Mouse (Mus musculus) telencephalon, adult 2 months (tissue): ENCODE results near the gene Ralgapb.
"Not testable (repeated sequence)": the region's sequence is repeated elsewhere in the genome, so short reads cannot be mapped to it uniquely, and the experiment has no call there.

Experiments used
- DNase-seq: peaks from one replicate; pipeline ENCODE4 v3.0.0-alpha.2; 2011; ENCODE audit warnings: low read depth, low spot score

Gene Ralgapb

DNA sequence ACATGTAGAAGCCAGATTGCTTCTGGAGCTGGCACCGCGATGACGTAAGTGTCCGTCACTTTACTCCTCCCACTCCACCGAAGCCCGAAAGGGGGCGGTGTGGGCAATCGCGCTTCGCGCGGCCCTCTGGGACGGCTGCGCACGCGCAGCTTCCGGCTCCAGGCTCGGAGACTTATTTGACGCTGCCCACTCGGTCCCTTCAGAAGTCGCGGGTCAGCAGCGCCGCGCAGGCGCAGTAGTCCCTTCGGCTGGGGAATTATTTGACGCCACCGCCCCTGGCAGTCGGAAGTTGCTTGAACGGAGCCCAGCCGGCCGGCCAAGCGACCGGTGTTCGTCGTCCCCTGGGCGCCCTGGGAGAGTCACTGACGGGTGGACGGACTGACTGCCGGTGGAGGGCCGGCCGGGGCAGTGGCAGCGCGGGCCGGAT is at the start of gene Ralgapb:
TSS of gene Ralgapb (plus strand) at position 254 of the 427 bp plus-strand sequence.
- peak; percentile 97 for DNase-seq

DNA sequence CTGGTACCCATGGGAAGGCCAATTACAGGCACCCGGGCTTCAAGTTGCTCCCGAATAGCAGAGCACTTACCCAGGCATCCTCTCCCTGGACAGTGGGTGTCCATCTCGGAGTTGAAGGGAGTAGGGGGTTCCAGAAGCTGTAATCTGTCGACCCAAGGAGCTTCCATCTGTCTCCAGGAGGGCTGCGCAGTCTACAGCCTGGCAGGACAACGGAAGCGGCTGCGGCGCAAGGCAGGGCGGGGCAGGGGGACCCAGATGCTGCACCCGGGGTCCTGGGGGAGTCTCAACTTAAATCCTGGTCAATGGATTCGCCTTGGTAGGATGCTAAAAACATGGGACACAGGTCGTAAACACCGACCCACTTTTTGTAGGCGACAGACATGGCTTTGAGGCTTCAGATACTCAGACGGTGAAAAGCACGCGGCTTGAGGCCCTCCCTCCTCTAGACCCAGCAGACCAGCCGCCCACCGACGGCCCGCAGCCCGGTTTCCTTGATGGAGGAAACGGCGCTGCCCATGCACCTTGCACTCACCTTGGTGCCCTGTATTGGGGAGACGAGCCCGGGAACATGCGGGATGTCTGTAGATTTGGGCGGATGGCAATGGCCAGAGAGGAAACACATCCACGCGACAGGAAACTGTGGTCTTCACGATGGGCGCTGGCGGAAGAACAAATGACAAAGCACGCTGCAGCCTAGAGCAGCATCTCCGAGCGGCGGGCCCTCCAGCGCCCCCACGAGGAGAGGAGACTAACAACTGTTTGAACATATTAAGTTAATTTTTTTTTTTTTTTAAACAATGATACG is 48.6 kb upstream of the Ralgapb start:
- DNase-seq: peak; percentile 81

DNA sequence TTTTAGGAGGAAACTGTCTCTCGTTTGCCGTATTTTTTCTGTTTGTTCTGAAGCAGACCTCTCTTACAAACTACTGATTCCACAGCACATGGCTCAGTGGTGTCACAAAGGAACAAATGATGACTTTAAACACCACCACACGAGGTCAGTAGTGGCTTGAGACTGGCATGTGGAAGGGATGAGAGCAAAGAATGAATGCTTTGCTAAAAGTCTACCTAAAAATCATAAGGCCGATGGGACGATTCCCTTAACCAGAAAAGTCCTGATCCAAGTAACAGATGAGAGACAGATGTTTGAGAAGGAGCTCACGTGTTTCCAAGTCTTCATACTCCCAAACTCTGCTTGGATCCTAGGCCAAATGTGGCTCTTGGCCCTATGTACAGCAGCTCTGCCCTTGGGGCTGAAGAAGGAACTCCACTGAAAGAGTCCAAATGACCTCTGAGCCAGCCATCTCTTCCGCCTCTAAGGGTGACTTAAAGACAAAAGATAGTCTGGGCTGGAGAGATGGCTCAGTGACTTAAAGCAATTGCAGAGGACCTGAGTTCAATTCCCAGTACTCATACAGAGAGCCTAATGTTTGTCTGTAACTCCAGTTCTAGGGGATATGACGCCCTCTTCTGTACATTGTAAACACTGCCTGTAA is 47.8 kb upstream of the Ralgapb start:
- no peak for DNase-seq

DNA sequence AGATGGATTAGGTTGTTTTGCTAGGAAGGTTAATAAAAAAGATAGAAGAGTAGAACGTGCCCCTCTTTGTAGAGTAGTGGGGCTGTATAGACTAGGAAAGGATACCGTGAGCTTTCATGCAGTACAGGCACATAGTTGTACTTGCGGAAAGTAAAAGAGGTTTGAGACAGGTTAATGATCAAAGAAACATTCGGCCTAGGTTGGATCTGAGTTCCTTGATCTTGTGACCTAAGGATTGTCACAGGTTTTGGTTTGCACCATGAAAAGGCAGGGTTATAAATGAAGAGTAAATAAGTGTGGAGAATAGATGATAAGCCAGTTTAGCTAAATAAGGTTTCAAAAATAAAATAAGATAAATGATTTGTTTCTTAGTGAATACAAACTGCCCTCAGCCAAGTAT is 45.5 kb upstream of the Ralgapb start:
- DNase-seq: no peak

DNA sequence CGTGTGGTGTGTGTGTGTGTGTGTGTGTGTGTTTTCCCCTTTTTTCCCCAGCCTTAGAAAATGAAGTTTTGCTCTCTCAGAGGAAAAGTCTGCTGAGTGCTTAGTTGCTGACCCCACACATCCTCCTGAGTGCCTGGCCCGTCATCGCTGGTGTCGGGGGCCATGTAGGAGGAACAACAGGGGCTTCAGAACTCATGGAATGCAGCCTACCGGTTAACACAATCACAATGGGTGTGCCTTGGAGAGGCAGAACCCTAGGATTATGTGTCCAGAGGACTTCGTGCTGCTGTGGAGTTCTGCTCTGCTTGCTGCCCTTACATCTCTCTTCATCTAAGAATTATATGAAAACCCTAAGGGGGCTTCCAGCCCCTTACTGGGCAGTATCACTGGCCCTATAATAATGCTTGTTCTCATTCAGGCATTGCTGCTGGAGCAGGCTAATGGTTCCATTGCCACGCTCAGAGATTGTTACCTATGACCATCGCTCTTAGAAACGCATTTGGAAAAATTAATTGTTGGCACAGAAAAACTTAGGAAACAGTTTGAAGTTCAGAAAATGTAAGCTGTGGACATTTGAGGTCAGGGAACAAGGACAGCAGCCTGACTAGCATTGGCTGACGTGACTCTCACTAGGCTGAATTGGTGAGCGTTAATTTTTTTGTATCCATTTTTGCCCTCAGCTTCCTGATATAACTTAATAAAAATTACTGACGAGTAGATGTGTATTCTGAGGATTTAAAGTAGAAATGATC is 44.4 kb upstream of the Ralgapb start:
- DNase-seq: no peak

DNA sequence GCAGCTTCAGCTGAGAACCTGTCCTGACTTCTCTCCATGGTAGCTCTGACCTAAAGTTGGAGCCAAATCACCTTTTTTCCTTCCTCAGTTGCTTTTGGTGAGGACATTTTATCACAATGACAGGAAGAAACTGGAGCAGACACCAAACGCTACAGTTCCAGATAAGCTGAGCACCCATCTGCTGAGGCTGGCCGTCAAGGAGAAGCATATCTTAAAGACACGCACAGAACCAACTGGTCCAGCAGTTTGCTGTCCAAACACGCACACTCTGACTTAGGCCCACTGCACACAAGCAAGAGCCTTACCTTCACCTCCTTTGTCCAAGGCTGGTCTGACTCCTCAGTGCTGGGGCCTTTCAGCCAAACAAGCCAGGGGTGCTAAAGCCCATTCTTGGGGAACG is 42.0 kb upstream of the Ralgapb start:
- no peak for DNase-seq

DNA sequence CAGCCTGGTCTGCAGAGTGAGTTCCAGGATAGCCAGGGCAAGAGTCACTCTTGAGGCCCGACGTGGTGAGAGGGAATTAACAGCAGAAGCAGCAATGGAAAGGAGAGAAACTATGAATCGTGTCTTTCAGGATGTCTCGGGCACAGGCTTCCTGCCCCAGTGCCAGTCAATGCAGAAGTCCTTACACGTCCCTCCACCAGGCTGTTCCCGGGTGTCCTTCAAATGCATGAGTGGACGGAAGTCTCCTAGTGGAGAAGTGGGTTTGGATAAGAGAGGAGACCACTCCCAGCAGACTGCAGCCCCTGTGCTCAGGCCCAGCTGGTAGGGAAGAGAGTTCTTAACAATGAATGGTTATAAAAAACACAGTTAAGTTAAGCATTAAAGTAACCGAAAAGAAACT is 41.3 kb upstream of the Ralgapb start:
- no peak for DNase-seq

DNA sequence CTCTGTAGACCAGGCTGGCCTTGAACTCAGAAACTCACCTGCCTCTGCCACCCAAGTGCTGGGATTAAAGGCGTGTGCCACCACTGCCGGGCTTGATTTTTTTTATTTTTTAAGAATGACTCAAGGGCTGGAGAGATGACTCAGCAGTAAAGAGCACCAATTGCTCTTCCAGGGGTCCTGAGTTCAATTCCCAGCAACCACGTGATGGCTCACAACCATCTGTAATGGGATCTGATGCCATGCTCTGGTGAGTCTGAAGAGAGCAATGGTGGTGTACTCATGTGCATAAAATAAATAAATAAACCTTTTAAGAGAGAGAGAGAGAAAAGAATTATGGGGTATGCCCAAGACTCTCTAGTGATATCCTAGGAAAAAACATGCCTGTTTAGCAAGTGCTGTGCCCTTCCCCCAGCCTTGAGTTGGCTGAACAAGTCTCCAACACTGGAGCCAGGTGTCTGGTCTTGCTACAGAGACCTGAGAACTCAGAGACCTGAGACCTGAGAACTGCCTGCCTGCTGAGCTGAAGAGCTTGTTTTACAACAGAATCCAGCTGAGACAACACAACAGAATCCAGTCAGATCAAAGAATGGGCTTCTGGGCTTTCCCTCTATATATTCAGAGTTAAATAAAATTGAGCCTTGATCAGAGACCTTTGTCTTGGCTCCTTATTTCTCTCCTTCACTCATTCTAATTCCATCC is 40.0 kb upstream of the Ralgapb start:
- no peak for DNase-seq

DNA sequence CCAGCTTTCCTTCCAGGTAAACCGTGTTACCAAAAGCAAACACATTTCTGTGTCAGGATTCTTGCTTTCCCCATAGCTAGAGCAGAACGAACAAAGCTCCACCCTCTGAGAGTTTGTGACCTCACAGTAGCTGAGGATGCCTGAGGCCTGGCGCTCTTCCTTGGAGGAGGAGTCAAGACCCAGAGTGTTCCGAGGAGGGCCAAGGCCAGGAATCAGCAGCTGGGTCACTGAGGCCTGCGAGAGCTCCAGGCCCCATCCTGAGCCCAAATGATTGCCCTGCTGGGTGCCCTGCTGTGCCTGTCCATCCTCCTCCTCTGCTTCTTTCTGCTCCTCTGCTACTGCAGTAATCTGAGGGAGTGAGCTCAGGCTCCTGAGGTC is 39.5 kb upstream of the Ralgapb start:
- DNase-seq: no peak

DNA sequence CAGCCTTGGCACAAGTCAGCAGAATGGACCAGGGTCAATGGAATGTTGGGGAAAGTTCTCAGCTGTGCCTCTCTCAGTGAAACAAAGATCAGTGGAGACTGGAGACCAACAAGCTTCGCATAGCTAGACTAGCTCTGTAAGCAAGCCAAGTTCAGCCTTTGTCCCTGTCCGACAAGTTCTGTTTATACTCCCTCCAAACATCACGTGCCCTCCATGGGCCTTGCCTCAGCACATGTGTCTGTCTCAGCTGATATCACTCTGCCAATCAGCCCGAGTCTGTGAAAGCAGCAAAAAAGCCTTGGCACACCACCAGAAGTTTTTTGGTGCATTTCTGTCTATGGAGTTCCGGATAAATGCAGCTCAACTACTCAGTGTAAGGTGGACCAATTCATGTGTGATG is 36.6 kb upstream of the Ralgapb start:
- no peak for DNase-seq

DNA sequence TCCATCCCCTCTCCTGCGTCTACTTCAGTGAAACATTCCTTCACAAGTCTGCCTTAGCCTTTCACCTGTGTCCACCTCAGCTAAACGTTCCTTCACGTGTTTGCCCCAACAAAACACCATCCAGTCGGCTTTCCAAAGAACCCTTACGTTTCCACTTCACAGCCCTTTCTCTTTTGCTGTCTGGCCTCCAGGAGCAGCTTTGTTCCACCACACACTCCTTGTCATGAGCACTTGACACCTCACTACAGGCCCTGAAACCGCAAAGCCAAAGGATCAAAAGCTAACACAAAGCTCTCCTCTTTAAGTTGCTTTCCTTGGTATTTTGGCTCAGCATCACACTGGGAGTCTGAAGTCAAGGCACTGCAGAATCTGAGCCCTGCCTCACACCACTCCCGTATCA is 36.1 kb upstream of the Ralgapb start:
- no peak for DNase-seq

DNA sequence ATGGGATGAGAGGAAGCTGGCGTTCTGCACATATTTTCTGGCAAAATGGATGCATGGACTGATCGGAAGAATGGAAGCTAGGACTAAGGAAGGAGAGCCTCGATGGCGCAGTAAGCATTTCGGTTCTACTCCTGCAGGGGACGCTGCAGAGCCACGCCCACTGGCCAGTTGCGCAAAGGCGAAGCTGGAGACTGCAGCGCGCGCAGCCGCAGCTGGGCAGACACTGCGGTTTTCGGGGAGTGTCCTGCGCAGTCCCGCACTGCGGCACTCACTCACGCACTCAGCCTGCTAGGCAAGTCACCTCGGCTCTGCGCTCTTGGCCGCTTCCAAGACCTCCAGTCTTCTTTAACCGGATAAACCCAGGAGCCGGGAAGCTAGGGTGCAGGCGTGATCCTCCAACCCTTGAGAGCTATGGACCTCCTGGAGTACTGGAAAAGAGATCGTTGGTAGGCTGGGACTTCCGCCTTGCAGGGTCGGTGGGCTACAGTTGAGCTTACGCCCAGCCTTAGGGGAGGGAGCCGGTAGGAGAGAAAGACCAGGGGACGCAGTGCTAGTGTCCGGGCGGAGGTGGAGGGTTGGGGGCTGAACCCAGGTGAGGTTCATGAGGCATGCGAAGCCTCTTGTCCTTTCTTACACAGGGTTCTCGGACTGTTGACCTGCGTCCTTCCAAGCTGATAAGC is 34.1 kb upstream of the Ralgapb start, which contains the start of gene Snhg11:
TSS of gene Snhg11 (plus strand) at position 196 of the 680 bp plus-strand sequence.
- DNase-seq: peak; percentile 85

DNA sequence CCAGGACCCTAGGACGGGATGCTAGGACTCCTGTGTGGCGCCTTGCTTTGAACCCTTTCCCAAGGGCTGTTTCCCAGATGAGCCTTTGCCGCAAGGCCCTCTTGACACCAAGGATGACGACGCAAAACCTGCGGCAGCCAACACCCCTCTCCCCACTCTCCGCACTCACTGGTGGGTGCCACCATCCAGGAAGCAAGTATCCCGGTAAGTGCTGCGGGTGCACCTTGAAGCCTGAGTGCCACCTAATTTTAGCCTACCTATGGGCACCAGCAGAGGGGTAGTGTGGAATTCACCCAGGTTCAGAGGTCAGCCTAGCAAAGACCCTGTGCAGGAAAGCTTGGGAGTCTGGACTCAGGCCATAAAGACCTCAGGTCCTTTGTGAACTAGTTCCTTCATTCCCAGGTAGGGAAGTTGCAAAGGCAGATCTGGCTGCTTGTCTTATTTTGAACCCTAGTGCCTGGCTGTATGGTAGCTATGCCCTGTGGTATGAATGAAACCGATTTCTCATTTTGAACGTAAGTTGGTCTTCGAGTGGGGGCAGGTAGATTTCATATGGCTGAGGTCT is 33.4 kb upstream of the Ralgapb start:
- DNase-seq: no peak

DNA sequence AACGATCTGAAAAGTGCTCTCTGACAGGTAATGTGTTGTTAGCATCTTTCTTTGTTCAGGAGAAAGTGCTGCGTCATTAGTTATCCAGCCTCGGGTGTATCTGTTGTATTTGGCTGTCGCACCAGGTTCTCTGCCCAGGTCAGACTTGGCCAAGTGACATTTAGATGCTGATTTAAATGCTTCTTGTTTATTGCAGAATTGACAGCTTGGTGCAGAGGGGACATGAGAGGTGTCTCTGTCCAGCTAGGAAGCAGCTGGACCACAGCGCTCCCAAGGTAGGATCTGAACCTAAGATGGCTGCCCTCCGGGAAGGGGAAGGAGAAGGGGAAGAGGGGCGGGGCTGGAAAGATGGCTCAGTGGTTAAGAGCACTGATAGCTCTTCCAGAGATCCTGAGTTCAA is 32.9 kb upstream of the Ralgapb start:
- no peak for DNase-seq

DNA sequence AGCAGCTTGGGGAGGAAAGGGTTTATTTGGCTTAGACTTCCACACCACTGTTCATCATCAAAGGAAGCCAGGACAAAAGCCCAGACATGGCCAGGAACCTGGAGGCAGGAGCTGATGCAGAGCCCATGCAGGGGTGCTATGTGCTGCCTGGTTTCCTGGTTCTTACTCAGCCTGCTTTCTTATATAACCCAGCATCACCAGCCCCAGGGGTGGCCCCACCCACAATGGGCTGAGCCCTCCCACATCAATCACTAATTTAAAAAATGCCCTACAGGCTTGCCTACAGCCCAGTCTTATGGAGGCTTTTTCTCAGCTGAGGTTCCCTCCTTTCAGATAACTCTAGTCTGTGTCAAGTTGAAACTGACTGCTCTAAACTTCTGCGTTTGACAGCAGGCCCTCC is 31.8 kb upstream of the Ralgapb start:
- DNase-seq: no peak

DNA sequence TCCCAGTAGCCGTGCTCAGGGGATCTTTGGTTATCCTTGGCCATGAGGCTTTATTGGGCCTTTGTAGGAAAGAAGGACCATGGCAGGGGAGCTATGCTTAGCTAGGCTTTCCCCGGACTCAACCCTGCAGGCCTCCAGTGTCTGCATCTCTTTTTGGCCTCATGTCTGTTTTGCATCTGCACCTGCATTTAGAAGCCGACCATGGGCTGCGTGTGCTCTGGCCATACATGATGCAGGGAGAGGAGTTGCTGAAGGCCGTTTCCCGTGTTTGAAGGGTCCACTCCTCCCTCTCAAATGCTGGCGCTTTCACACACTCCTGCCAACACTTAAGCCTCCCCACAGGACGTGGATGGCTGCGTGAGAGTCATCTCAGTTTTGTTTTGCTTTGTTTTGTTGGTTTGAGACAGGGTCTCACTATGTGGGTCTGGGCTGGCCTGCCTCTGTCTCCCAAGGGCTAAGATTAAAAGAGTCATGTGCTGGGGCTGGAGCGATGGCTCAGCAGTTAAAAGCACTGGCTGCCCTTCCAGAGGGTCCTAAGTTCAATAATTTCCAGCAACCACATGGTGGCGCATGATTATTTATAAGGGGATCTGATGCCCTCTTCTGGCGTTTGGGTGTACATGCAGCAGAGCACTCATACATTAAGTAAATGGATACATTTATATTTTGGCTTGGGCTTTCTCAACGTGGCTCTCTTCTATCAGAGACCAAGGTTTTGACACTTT is 30.1 kb upstream of the Ralgapb start:
- peak; percentile 83 for DNase-seq

DNA sequence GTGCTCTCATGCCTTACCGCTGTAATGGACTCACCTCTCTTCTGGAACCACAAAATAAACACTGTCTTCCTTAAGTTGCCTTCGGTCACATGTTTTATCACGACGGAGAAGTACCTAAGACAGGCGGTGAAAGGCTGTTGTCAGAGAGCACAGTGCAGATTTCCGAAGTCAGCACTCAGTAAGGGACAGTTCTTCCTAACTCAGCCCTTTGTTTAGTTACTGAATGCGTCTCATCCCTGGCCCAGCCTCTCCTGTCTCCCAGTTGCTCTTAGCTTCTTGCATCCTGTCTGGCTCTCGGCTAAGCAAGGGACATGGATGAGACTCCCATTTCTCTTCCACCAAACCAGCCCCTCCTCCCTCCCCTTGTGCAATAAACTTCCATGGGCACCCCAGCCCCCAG is 23.6 kb upstream of the Ralgapb start:
- no peak for DNase-seq

DNA sequence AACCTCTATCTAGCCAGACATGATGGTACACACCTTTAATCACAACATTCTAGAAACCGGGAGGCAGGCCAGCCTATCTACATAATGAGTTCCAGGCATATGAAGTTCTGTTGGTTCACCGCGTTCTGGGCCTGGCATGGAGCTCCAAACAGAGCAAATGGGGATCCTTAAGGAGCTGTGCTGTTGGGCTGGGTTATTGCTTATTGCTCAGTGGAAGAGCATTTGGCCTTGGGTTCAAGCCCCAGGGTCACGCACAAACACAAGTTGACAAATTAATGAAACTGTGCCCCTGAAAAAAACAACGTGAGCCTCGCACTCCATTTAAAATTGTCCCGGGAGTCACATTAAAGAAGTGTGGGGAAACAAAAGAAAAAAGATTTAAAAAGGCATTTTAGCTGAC is 20.2 kb upstream of the Ralgapb start:
- DNase-seq: no peak

DNA sequence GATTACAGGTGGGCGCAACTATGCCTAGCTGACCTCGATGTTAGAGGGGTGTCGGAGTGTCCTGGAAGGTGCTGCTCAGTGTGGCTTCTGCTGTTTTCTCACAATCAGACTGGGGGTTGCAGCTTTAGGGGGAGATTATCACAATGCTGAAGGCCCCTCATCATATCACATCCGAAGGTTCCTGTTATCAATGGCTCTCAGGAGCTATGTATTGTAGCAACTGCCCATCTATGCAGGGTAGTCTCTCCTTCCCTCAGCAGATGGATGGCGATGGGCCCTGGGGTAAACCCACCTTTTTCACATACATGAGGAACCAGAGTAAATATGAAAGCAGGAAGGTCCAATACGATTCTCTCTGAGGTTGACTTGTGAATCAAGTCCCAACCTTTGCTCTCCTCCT is 13.3 kb upstream of the Ralgapb start:
- DNase-seq: no peak

DNA sequence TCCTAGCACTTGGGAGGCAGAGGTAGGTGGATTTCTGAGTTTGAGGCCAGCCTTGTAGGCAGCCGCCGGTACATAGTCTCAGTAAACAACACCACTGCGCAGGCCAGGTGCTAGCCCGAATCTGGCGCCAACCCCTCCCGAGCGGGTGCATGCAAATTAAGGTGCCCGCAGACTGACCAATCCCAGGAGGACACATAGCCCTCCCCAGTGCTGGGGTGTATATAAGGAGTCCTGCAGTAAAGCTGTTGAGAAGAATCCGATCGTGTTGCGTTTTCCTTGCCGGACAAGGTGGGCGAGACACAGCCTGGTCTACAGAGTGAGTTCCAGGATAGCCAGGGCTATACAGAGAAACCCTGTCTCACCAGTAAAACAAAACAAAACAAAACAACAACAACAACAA is 12.5 kb upstream of the Ralgapb start:
- not testable (repeated sequence) for DNase-seq
